ENCODE assay signal across 8 mouse cellular contexts in genomic region chr9:45115706-45116105, GRCm38 (mm10). TPM values are rescaled to one million over a fixed set of nuclear protein-coding genes. Genes with fewer than 3 reads are reported as not detected.
A peak's percentile ranks its signal among the peaks of the same experiment; 100 is the strongest.
DNase-seq lines count a peak whose midpoint lies in the region; ATAC-seq and TF ChIP-seq lines count a peak whose summit lies in the region.
"Had no signal": no experiment of that assay in that cellular context is flagged by ENCODE, and none has a peak within 500 bp of the region (broad histone marks: within the 10 kb centered on the region; RNA-seq: fewer than 3 reads in every experiment).

No protein-coding gene starts in this region.

- H3K9me3 ChIP-seq in hindbrain, embryonic 11.5 days (ENCODE audit: control insufficient read depth, low read length), result no peaks in the 10 kb centered on the region
- no peaks in the 10 kb centered on the region for H3K9me3 ChIP-seq in limb, embryonic 10.5 days (replicated peaks)

- peak overlapping the region; percentile 27 for H3K4me3 ChIP-seq in hindbrain, embryonic 11.5 days (ENCODE audit: low read depth, low read length)
- H3K4me3 ChIP-seq in limb, embryonic 10.5 days, result peak overlapping the region; percentile 52
- peak overlapping the region; percentile 35 for H3K4me3 ChIP-seq in olfactory bulb, adult 2 months (ENCODE audit: insufficient read depth, low read depth, low read length)

- peak; percentile 25 for DNase-seq in ovary, postnatal 36 days (ENCODE audit: low spot score)
- DNase-seq in ovary, postnatal 14 days (ENCODE audit: low spot score), result no peak
- peak; percentile 80 to 85 for DNase-seq in cerebellum, postnatal 14 days
- peak; percentile 84 for DNase-seq in hindbrain, embryonic 11.5 days (ENCODE audit: low spot score)
- peak; percentile 82 for DNase-seq in limb, embryonic 10.5 days (ENCODE audit: low spot score)

- no peaks in the 10 kb centered on the region for H3K36me3 ChIP-seq in hindbrain, embryonic 11.5 days (ENCODE audit: control insufficient read depth, insufficient read depth, low read length)
- H3K36me3 ChIP-seq in limb, embryonic 10.5 days, result no peaks in the 10 kb centered on the region; the same call in 1 of the 2 replicates

- ATAC-seq in hindbrain, embryonic 11.5 days (ENCODE audit: low FRiP score), result 0 out of 2 replicates have a peak, but pooled peaks have one; percentile 19
- ATAC-seq in activated CD4-positive, CD25-positive, alpha-beta regulatory T cell, adult 4 months, result no peak

- TF ChIP-seq CTCF in olfactory bulb, adult 2 months (IDR thresholded peaks at IDR 0.05; ENCODE audit: insufficient read depth, low read depth, low read length), result no peak

- H3K9ac ChIP-seq in hindbrain, embryonic 11.5 days (ENCODE audit: low read depth, low read length), result peak overlapping the region; percentile 52
- H3K9ac ChIP-seq: liver, embryonic 14.5 days had no signal

- H3K27ac ChIP-seq in hindbrain, embryonic 11.5 days (ENCODE audit: low read depth, low read length), result no peak overlapping the region
- peak overlapping the region; percentile 95 for H3K27ac ChIP-seq in limb, embryonic 10.5 days
- H3K27ac ChIP-seq in olfactory bulb, adult 2 months (ENCODE audit: insufficient read depth, low read depth, low read length), result no peak overlapping the region
- H3K27ac ChIP-seq: liver, embryonic 14.5 days had no signal

- H3K4me1 ChIP-seq in hindbrain, embryonic 11.5 days (replicated peaks; ENCODE audit: control insufficient read depth, insufficient read depth, low read length), result peaks cover 3% of the 10 kb centered on the region; the same call in 1 of the 2 replicates
- H3K4me1 ChIP-seq in limb, embryonic 10.5 days, result peaks cover 56% of the 10 kb centered on the region
- H3K4me1 ChIP-seq in olfactory bulb, adult 2 months (ENCODE audit: control insufficient read depth, insufficient read depth, low read length), result peaks cover 9% of the 10 kb centered on the region; the same call in 1 of the 2 replicates

- H3K27me3 ChIP-seq in hindbrain, embryonic 11.5 days (ENCODE audit: control insufficient read depth, insufficient read depth, low read length), result no peaks in the 10 kb centered on the region
- H3K27me3 ChIP-seq in limb, embryonic 10.5 days (ENCODE audit: low read depth, poor library complexity, severe bottlenecking), result no peaks in the 10 kb centered on the region

- H3K4me2 ChIP-seq in hindbrain, embryonic 11.5 days (replicated peaks; ENCODE audit: low read depth, low read length), result peak overlapping the region; percentile 54

- no peak for TF ChIP-seq POLR2A in olfactory bulb, adult 2 months (IDR thresholded peaks at IDR 0.05; ENCODE audit: insufficient read depth, low read depth, low read length)

- WGBS in hindbrain, embryonic 11.5 days, result 1% methylated on average over 14 of the region's 14 CpGs
- 3% methylated on average over 14 of the region's 14 CpGs for WGBS in limb, embryonic 10.5 days
- WGBS in olfactory bulb, adult 2 months, result 9% methylated on average over 14 of the region's 14 CpGs

RNA-seq across cellular contexts. Expression of gene Scn2b, which starts 1.9 kb away (rescaled TPM):
- polyA plus RNA-seq in hindbrain, embryonic 11.5 days (2014; fragmentation: Nextera tagmentation; extraction: Ambion mirVana), result 3.8 and 4.7 TPM in 2 replicates
- 12.0 and 14.1 TPM in 2 replicates for polyA plus RNA-seq in limb, embryonic 10.5 days (2016; fragmentation: Nextera tagmentation; extraction: Ambion mirVana)
- not detected in 2 replicates for polyA plus RNA-seq in olfactory bulb, adult 2 months (2012; ENCODE audit: insufficient read depth, insufficient read length, low replicate concordance, missing spikeins)
- polyA plus RNA-seq in activated CD4-positive, CD25-positive, alpha-beta regulatory T cell, adult 4 months (2017; shearing (Covaris generic)), result under 1 TPM; 0.19 to 0.42 TPM

RNA-seq across cellular contexts. Expression of gene Scn4b, which starts 22.5 kb away (rescaled TPM):
- 0.12 and 0.14 TPM in 2 replicates for polyA plus RNA-seq in hindbrain, embryonic 11.5 days (2014; fragmentation: Nextera tagmentation; extraction: Ambion mirVana)
- polyA plus RNA-seq in limb, embryonic 10.5 days (2016; fragmentation: Nextera tagmentation; extraction: Ambion mirVana), result 2.0 and 4.1 TPM in 2 replicates
- not detected in 2 replicates for polyA plus RNA-seq in olfactory bulb, adult 2 months (2012; ENCODE audit: insufficient read depth, insufficient read length, low replicate concordance, missing spikeins)
- polyA plus RNA-seq in activated CD4-positive, CD25-positive, alpha-beta regulatory T cell, adult 4 months (2017; shearing (Covaris generic)), result not detected

RNA-seq across cellular contexts. Expression of gene Jaml, which starts 36.7 kb away (rescaled TPM):
- polyA plus RNA-seq in hindbrain, embryonic 11.5 days (2014; fragmentation: Nextera tagmentation; extraction: Ambion mirVana), result 0.31 and 0.36 TPM in 2 replicates
- 6.3 and 12.2 TPM in 2 replicates for polyA plus RNA-seq in limb, embryonic 10.5 days (2016; fragmentation: Nextera tagmentation; extraction: Ambion mirVana)
- not detected in 2 replicates for polyA plus RNA-seq in olfactory bulb, adult 2 months (2012; ENCODE audit: insufficient read depth, insufficient read length, low replicate concordance, missing spikeins)
- polyA plus RNA-seq in activated CD4-positive, CD25-positive, alpha-beta regulatory T cell, adult 4 months (2017; shearing (Covaris generic)), result 10 to 100 TPM in 1 of 2 experiments, 1 to 10 TPM in 1; 8.3 to 19.6 TPM
